Mouse (Mus musculus) intestine, embryonic 15.5 days (tissue): ENCODE data around the gene Zfp143. TPM values are rescaled to one million over a fixed set of nuclear protein-coding genes. Genes with fewer than 3 reads are reported as not detected.
"Not testable (repeated sequence)": the region's sequence is repeated elsewhere in the genome, so short reads cannot be mapped to it uniquely, and the experiment has no call there.

Experiments used
- ATAC-seq: fragments of 200-750 bp; cut with Nextera tagmentation; 2 replicates; pipeline ENCODE4 v1.8.0; 2017; ENCODE audit warnings: moderate TSS enrichment, moderate library complexity
- H3K27ac ChIP-seq: fragments of 300-500 bp; sonication (generic); 2 replicates; pipeline ENCODE4 v1.5.1; 2015; ENCODE audit warnings: mild to moderate bottlenecking, inconsistent platforms
- H3K27me3 ChIP-seq: fragments of 300-500 bp; sonication (generic); replicated peaks from 2 replicates; pipeline ENCODE4 v1.6.1; 2015; ENCODE audit warnings: inconsistent platforms
- H3K36me3 ChIP-seq: fragments of 300-500 bp; sonication (generic); 2 replicates; pipeline ENCODE4 v1.6.1; 2015; ENCODE audit warnings: inconsistent platforms
- H3K4me1 ChIP-seq: fragments of 300-500 bp; sonication (generic); replicated peaks from 2 replicates; pipeline ENCODE4 v1.6.1; 2015; ENCODE audit warnings: inconsistent platforms
- H3K4me2 ChIP-seq: fragments of 300-500 bp; sonication (generic); replicated peaks from 2 replicates; pipeline ENCODE4 v1.6.1; 2015; ENCODE audit warnings: mild to moderate bottlenecking, inconsistent platforms
- H3K4me3 ChIP-seq: fragments of 300-500 bp; sonication (generic); replicated peaks from 2 replicates; pipeline ENCODE4 v1.5.1; 2015; ENCODE audit warnings: inconsistent platforms
- H3K9ac ChIP-seq: fragments of 300-500 bp; sonication (generic); 2 replicates; pipeline ENCODE4 v1.6.1; 2015; ENCODE audit warnings: inconsistent platforms
- H3K9me3 ChIP-seq: fragments of 300-500 bp; sonication (generic); 2 replicates; pipeline ENCODE4 v1.6.1; 2016; ENCODE audit warnings: inconsistent platforms
- WGBS: fragments of 180-500 bp; shearing (Covaris S2); methylation state at CpG from one replicate; pipeline ENCODE4 v1.1.7; 2015; 5-methylcytosine and 5-hydroxymethylcytosine counted together
- polyA plus RNA-seq: library from polyadenylated mRNA; unstranded; fragments of >200 nt; fragmentation: Nextera tagmentation; extraction: Ambion mirVana; gene quantifications from 2 replicates; pipeline ENCODE4 v1.2.1, GENCODE M21; 2015

The Zfp143 gene
- polyA plus RNA-seq, result 15.0 and 15.6 TPM in 2 replicates

GRCm38 (mm10) chr7:110061199-110061751 lies at the start of gene Zfp143:
Gene Zfp143 (plus strand): TSS chr7:110061217.
- peak; percentile 98 for ATAC-seq
- H3K27ac ChIP-seq, result peak within 1 kb of the TSS; percentile 100
- H3K9me3 ChIP-seq, result no peaks in the 10 kb centered on the region
- no peaks in the 10 kb centered on the region for H3K36me3 ChIP-seq
- no peaks in the 10 kb centered on the region for H3K27me3 ChIP-seq
- H3K4me3 ChIP-seq, result peak within 1 kb of the TSS; percentile 76
- peaks cover 10% of the 10 kb centered on the region; the same call in 1 of the 2 replicates for H3K4me1 ChIP-seq
- WGBS, result under 1% methylated on average over 34 of the region's 34 CpGs
- H3K4me2 ChIP-seq, result peak within 1 kb of the TSS; percentile 61
- peak within 1 kb of the TSS; percentile 99 for H3K9ac ChIP-seq

DNA sequence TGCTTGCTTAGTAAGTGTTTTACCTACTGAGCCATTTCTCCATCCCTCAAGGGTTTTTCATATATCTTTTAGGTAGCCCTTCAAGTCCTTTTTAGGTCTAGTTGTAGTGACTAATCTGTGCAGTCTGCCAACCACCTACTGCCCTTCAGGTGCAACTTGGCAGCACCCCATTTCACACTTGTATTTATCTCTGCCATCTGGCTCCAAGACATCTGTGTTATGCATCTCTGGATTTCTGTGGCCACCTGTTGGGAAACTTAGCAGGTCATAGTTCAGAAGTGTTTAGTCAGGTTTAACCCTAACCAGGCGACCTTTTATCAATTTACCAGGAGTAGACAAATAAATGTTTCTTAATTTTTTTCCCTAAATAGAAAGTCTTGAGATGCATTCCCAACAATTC lies 49.6 kb upstream of the Zfp143 start:
- H3K4me2 ChIP-seq, result no peak overlapping the region
- 69% methylated on average over 1 of the region's 1 CpGs for WGBS
- H3K4me1 ChIP-seq, result no peaks in the 10 kb centered on the region
- H3K36me3 ChIP-seq, result no peaks in the 10 kb centered on the region
- ATAC-seq, result no peak
- no peak overlapping the region for H3K9ac ChIP-seq
- H3K27me3 ChIP-seq, result no peaks in the 10 kb centered on the region
- H3K4me3 ChIP-seq, result no peak overlapping the region
- H3K9me3 ChIP-seq, result no peaks in the 10 kb centered on the region
- H3K27ac ChIP-seq, result no peak overlapping the region

GRCm38 (mm10) chr7:110014272-110014671 lies 46.7 kb upstream of the Zfp143 start:
- H3K4me2 ChIP-seq, result no peak overlapping the region
- no peak overlapping the region for H3K9ac ChIP-seq
- no peak overlapping the region for H3K4me3 ChIP-seq
- WGBS, result 74% methylated on average over 5 of the region's 5 CpGs
- no peaks in the 10 kb centered on the region for H3K27me3 ChIP-seq
- H3K9me3 ChIP-seq, result no peaks in the 10 kb centered on the region
- H3K27ac ChIP-seq, result no peak overlapping the region
- H3K4me1 ChIP-seq, result no peaks in the 10 kb centered on the region
- no peaks in the 10 kb centered on the region for H3K36me3 ChIP-seq
- no peak for ATAC-seq

GRCm38 (mm10) chr7:110018117-110018630 lies 42.8 kb upstream of the Zfp143 start, which contains the start of gene Ipo7:
Gene Ipo7 (plus strand): TSS chr7:110018274.
- Histone ChIP-seq H3K27ac (peak within 1 kb of the TSS; percentile 94), H3K4me1 (no peaks in the 10 kb centered on the region), H3K9ac (peak within 1 kb of the TSS; percentile 96), H3K4me3 (peak within 1 kb of the TSS; percentile 97), H3K36me3 (no peaks in the 10 kb centered on the region), H3K9me3 (no peaks in the 10 kb centered on the region), H3K4me2 (peak within 1 kb of the TSS; percentile 63), H3K27me3 (no peaks in the 10 kb centered on the region)
- under 1% methylated on average over 48 of the region's 48 CpGs for WGBS
- peak; percentile 96 for ATAC-seq

DNA sequence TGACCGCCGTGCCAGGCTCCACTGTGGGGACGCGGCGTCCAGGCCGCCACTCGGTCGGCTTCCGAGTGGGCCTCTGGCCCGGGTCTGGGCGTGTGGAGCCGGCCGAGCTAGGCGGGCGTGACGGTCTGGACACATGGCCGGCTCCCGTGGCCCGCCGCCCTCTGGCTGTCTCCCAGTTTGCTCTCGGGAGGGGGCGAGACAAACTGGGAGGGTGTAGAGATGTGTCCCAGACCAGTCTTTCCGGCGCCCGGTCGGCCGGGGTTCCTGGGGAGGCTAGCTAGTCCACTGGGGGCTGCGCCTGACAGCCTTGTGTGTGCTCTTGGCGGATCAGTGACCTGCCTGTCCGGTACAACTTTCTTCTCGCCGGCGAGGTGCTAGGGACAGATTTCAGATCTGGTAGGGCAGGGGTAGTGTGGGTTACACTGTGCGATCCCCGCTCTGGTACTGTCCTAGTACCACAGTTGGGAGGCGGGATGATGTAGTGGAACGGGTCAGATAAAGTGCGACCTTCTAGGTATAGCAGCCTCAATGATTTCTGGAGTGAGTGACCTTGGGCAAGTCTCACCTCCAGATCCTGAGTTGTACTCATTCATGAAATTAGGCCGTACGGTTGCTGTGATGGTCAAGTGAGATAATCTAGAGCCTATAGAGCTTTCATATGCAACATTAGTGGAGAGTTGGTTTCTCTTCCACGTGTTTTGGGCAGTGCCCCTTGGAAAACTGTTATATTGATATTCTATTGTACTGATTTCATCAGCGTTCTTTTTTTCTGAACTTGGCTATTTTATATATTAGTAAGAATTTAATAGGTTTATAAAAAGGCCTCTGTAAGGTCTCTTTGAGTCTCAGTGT lies 42.2 kb upstream of the Zfp143 start:
- Histone ChIP-seq H3K9ac (peak overlapping the region; percentile 96), H3K4me3 (peak overlapping the region; percentile 97), H3K9me3 (no peaks in the 10 kb centered on the region), H3K27ac (peak overlapping the region; percentile 94), H3K4me2 (peak overlapping the region; percentile 63), H3K27me3 (no peaks in the 10 kb centered on the region), H3K4me1 (no peaks in the 10 kb centered on the region), H3K36me3 (no peaks in the 10 kb centered on the region)
- under 1% methylated on average over 42 of the region's 42 CpGs for WGBS
- ATAC-seq, result peak; percentile 87

DNA sequence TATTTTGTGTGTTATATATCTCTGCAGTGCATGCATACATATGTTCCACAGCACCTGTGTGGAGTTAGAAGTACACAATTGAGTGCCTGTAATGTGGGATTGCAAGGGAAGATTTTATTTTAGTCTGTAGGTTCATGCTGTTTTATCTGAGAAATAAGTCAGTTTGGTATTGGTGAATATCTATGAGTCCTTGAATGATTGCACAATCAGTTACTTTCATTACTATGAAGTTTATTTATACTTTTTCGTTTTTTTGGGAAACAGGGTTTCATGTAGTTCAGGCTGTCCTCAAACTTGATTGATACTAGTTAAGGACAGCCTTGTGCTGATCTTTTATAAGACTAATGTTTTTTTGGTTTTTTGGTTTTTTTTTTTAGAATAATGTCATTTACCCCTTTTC lies 37.5 kb upstream of the Zfp143 start:
- H3K27ac ChIP-seq, result no peak overlapping the region

DNA sequence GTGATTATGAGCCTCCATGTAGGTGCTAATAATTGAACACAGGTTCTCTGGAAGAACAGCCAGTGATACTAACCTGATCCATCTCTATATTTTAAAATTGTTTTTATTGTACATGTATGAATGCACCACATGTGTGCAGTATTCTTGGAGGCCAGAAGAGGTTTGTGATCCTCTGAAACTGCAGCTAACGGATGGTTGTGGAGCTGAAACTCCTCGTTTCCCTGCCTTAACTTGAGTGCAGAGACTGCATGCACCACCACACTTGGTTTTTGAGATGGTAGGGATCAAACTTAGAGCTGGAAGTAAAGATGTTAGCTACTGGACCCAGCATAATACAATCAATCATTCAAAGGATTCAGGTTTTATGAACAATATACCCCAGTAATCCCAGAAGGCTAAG lies 34.4 kb upstream of the Zfp143 start:
- H3K36me3 ChIP-seq, result no peaks in the 10 kb centered on the region
- H3K4me3 ChIP-seq, result no peak overlapping the region
- no peaks in the 10 kb centered on the region for H3K27me3 ChIP-seq
- H3K9me3 ChIP-seq, result no peaks in the 10 kb centered on the region
- no peak for ATAC-seq
- H3K9ac ChIP-seq, result no peak overlapping the region
- H3K4me1 ChIP-seq, result no peaks in the 10 kb centered on the region
- no peak overlapping the region for H3K4me2 ChIP-seq
- H3K27ac ChIP-seq, result no peak overlapping the region
- 86% methylated on average over 2 of the region's 2 CpGs for WGBS

More for the DNA sequence above, 37.5 kb upstream of the Zfp143 start:
- H3K36me3 ChIP-seq, result no peaks in the 10 kb centered on the region
- no peak overlapping the region for H3K4me2 ChIP-seq
- 95% methylated on average over 1 of the region's 1 CpGs for WGBS
- H3K4me3 ChIP-seq, result no peak overlapping the region
- H3K27me3 ChIP-seq, result no peaks in the 10 kb centered on the region
- H3K4me1 ChIP-seq, result no peaks in the 10 kb centered on the region
- no peak for ATAC-seq
- H3K9me3 ChIP-seq, result no peaks in the 10 kb centered on the region
- H3K9ac ChIP-seq, result no peak overlapping the region

DNA sequence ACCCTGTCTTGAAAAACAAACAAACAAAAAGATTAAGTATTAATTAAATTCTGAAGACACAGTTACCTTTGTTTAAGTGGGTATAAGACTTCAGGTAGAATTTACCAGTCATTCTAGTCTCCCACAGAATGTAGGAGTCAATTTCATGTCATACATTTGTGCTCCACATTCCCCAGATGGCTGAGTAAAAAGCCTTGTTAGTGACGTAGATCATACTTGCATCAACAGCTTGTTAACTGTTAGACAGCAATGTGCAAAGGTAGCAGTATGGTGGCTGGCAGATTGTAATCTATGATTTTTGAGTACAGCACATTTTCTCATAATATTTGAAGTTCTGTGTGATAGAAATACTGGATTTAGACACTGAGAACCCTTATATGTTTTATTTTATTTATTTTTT lies 32.2 kb upstream of the Zfp143 start:
- no peaks in the 10 kb centered on the region for H3K9me3 ChIP-seq
- H3K27me3 ChIP-seq, result no peaks in the 10 kb centered on the region
- H3K27ac ChIP-seq, result no peak overlapping the region
- H3K4me3 ChIP-seq, result no peak overlapping the region
- H3K4me2 ChIP-seq, result no peak overlapping the region
- H3K4me1 ChIP-seq, result no peaks in the 10 kb centered on the region
- no peak for ATAC-seq
- H3K9ac ChIP-seq, result no peak overlapping the region
- 77% methylated on average over 1 of the region's 1 CpGs for WGBS
- 0 out of 2 replicates have a peak, but pooled peaks cover 2% of the 10 kb centered on the region for H3K36me3 ChIP-seq

GRCm38 (mm10) chr7:110030342-110030741 lies 30.7 kb upstream of the Zfp143 start:
- Histone ChIP-seq H3K27ac (no peak overlapping the region), H3K4me3 (no peak overlapping the region), H3K36me3 (peaks cover 6% of the 10 kb centered on the region; the same call in 1 of the 2 replicates), H3K4me2 (no peak overlapping the region), H3K9me3 (no peaks in the 10 kb centered on the region), H3K4me1 (no peaks in the 10 kb centered on the region), H3K9ac (no peak overlapping the region), H3K27me3 (no peaks in the 10 kb centered on the region)
- 70% methylated on average over 3 of the region's 3 CpGs for WGBS
- no peak for ATAC-seq

- not testable (repeated sequence) for H3K27ac ChIP-seq
- WGBS, result 95% methylated on average over 2 of the region's 2 CpGs
Observed at GRCm38 (mm10) chr7:110057723-110058122, 3.3 kb upstream of the Zfp143 start.

DNA sequence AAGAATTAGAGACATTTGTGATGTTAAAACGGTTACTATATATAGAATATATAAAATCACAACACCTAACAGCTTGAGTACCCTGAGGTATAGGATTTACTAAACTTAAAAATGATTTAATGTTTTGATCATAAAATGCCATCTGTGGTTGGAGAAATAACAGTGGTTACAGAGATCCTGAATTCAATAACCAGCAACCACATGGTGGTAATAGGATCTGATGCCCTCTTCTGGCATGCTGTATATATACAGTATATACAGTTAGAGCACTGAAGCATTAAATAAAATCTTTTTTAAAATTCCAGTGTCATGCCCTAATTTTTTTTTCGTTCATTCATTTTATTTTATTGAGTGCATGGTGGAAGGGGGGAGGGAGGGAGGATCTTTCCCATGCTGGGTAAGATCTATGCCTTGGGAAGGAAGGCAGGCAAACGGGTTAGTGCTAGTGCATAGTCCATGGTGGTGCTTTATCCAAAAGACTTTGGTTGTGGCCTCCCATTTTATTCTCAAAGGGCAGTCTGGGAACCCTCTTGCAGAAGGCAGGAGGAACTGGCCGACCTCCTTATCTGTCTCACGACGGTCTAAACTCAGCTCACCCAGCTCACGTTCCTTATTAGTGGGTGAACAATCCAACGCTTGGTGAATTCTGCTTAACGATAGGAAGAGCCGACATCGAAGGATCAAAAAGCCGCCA lies 1.8 kb upstream of the Zfp143 start:
- H3K27ac ChIP-seq, result no peak overlapping the region
- no peak overlapping the region for H3K4me3 ChIP-seq
- no peak for ATAC-seq
- no peak overlapping the region for H3K9ac ChIP-seq
- H3K27me3 ChIP-seq, result no peaks in the 10 kb centered on the region
- H3K4me1 ChIP-seq, result peaks cover 10% of the 10 kb centered on the region; the same call in 1 of the 2 replicates
- 89% methylated on average over 12 of the region's 12 CpGs for WGBS
- H3K9me3 ChIP-seq, result no peaks in the 10 kb centered on the region
- 0 out of 2 replicates have a peak overlapping the region, but pooled peaks have one; percentile 60 for H3K4me2 ChIP-seq
- peaks cover 4% of the 10 kb centered on the region; the same call in 1 of the 2 replicates for H3K36me3 ChIP-seq

More at GRCm38 (mm10) chr7:110057723-110058122, 3.3 kb upstream of the Zfp143 start:
- H3K9ac ChIP-seq, H3K27me3 ChIP-seq, ATAC-seq, H3K9me3 ChIP-seq, H3K4me2 ChIP-seq, H3K36me3 ChIP-seq, H3K4me3 ChIP-seq, H3K4me1 ChIP-seq: not testable (repeated sequence)
